Mouse (Mus musculus): Measurements from ENCODE around the gene Fancd2. TPM values are rescaled to one million over a fixed set of nuclear protein-coding genes. Genes with fewer than 3 reads are reported as not detected.

Fancd2 gene
- total RNA-seq, 2 experiments from 2014 or later = 1.4 to 2.3 TPM

Small RNA genes within 50 kb of the gene (microRNA-seq; reads per million reads assigned to microRNA genes)
- gene Gm23365 = 0 reads per million in 2 experiments

Other genes with a start within 250 kb of the Fancd2 start
- gene Cpne9, start 249.4 kb upstream of the Fancd2 start, total RNA-seq (2021) = 10 to 100 TPM; 17.5 to 18.9 TPM
- gene Brpf1, start 224.5 kb upstream of the Fancd2 start, total RNA-seq (2021) = 10 to 100 TPM; 32.2 to 35.1 TPM
- 1 to 10 TPM; 7.8 to 8.2 TPM for gene Ogg1, start 204.7 kb upstream of the Fancd2 start, total RNA-seq (2021)
- 10 to 100 TPM; 46.7 to 51.6 TPM for gene Camk1, start 187.7 kb upstream of the Fancd2 start, total RNA-seq (2021)
- gene Tada3, start 153.8 kb upstream of the Fancd2 start, total RNA-seq (2021) = 10 to 100 TPM; 50.1 to 53.2 TPM
- 100 to 1,000 TPM; 320 to 364 TPM for gene Arpc4, start 153.6 kb upstream of the Fancd2 start, total RNA-seq (2021)
- 10 to 100 TPM; 13.1 to 20.7 TPM for gene Ttll3, start 142.4 kb upstream of the Fancd2 start, total RNA-seq (2021)
- 10 to 100 TPM; 32.7 to 32.9 TPM for gene Rpusd3, start 112.3 kb upstream of the Fancd2 start, total RNA-seq (2021)
- not detected for gene Cidec, start 95.9 kb upstream of the Fancd2 start, total RNA-seq (2021)
- gene Jagn1, start 89.1 kb upstream of the Fancd2 start, total RNA-seq (2021) = 10 to 100 TPM; 42.8 to 48.0 TPM
- under 1 TPM; 0.22 to 0.52 TPM for gene Il17re, start 73.2 kb upstream of the Fancd2 start, total RNA-seq (2021)
- 1 to 10 TPM; 6.0 to 6.3 TPM for gene Il17rc, start 60.3 kb upstream of the Fancd2 start, total RNA-seq (2021)
- gene Creld1, start 48.4 kb upstream of the Fancd2 start, total RNA-seq (2021) = 100 to 1,000 TPM; 104 to 117 TPM
- 10 to 100 TPM; 54.7 to 57.0 TPM for gene Prrt3, start 29.8 kb upstream of the Fancd2 start, total RNA-seq (2021)
- 10 to 100 TPM; 76.8 to 85.4 TPM for gene Emc3, start within 50 bp of the Fancd2 start, total RNA-seq (2021)
- gene Fancd2os, start 69.0 kb downstream of the Fancd2 start, total RNA-seq (2021) = under 1 TPM; 0.20 to 0.80 TPM
- 100 to 1,000 TPM; 228 to 246 TPM for gene Brk1, start 73.1 kb downstream of the Fancd2 start, total RNA-seq (2021)
- gene Vhl, start 92.3 kb downstream of the Fancd2 start, total RNA-seq (2021) = 10 to 100 TPM; 47.3 to 52.3 TPM
- 10 to 100 TPM; 16.9 to 21.9 TPM for gene Irak2, start 106.8 kb downstream of the Fancd2 start, total RNA-seq (2021)
- 10 to 100 TPM; 56.2 to 59.4 TPM for gene Tatdn2, start 165.4 kb downstream of the Fancd2 start, total RNA-seq (2021)
- under 1 TPM in 1 of 2 experiments, not detected in 1; 0.57 TPM for gene Ghrl, start 188.2 kb downstream of the Fancd2 start, total RNA-seq (2021)
- gene Sec13, start 209.1 kb downstream of the Fancd2 start, total RNA-seq (2021) = 10 to 100 TPM; 73.9 to 78.5 TPM

Data from layer of hippocampus, postnatal 25 days (tissue).